Mouse (Mus musculus): ENCODE data around the gene Sprr1a. TPM values are rescaled to one million over a fixed set of nuclear protein-coding genes. Genes with fewer than 3 reads are reported as not detected.
"Not testable (repeated sequence)": the region's sequence is repeated elsewhere in the genome, so short reads cannot be mapped to it uniquely, and the experiment has no call there.

Sprr1a gene
- total RNA-seq (2021) = not detected

- intact Hi-C loops (cut with DNase I) = no loop called here
- DNase-seq (ENCODE audit: extremely low spot score in 1 of 2, low spot score in 2 of 2) = no peak
These were observed at the start of gene Sprr1a for GRCm38 (mm10) chr3:92485863-92486262. Sprr1a (minus strand) TSS chr3:92485895.

- DNase-seq (ENCODE audit: extremely low spot score in 1 of 2, low spot score in 2 of 2) = no peak
- intact Hi-C loops (cut with DNase I) = no loop called here
These were observed 48.7 kb upstream of the Sprr1a start, which contains the start of gene 2310046K23Rik for GRCm38 (mm10) chr3:92534411-92534810. 2310046K23Rik (minus strand) TSS chr3:92534511.

- intact Hi-C loops (cut with DNase I) = loop anchor here (2.0 kb wide), 1 partner anchor 362 kb away; no protein-coding TSS in a partner anchor
- no peak for DNase-seq (ENCODE audit: extremely low spot score in 1 of 2, low spot score in 2 of 2)
These were observed 26.6 kb upstream of the Sprr1a start for GRCm38 (mm10) chr3:92512325-92512724.

GRCm38 (mm10) chr3:92510786-92511185 is 25.1 kb upstream of the Sprr1a start:
- no peak for DNase-seq (ENCODE audit: extremely low spot score in 1 of 2, low spot score in 2 of 2)
- intact Hi-C loops (cut with DNase I) = no loop called here

GRCm38 (mm10) chr3:92508185-92508584 is 22.5 kb upstream of the Sprr1a start:
- no peak for DNase-seq (ENCODE audit: extremely low spot score in 1 of 2, low spot score in 2 of 2)
- intact Hi-C loops (cut with DNase I) = no loop called here

- no peak for DNase-seq (ENCODE audit: extremely low spot score in 1 of 2, low spot score in 2 of 2)
These were observed 17.8 kb upstream of the Sprr1a start for GRCm38 (mm10) chr3:92503528-92503927.

GRCm38 (mm10) chr3:92500393-92500792 is 14.7 kb upstream of the Sprr1a start, which contains the start of gene Sprr4:
Sprr4 (minus strand) TSS chr3:92500493.
- intact Hi-C loops (cut with DNase I) = no loop called here
- no peak for DNase-seq (ENCODE audit: extremely low spot score in 1 of 2, low spot score in 2 of 2)

More at GRCm38 (mm10) chr3:92503528-92503927, 17.8 kb upstream of the Sprr1a start:
- intact Hi-C loops (cut with DNase I) = no loop called here

- intact Hi-C loops (cut with DNase I); DNase-seq (ENCODE audit: extremely low spot score in 1 of 2, low spot score in 2 of 2): not testable (repeated sequence)
These were observed 4.6 kb upstream of the Sprr1a start for GRCm38 (mm10) chr3:92490262-92490661.

- intact Hi-C loops (cut with DNase I) = no loop called here
- DNase-seq (ENCODE audit: extremely low spot score in 1 of 2, low spot score in 2 of 2) = no peak
These were observed 612 bp upstream of the Sprr1a start for GRCm38 (mm10) chr3:92486307-92486706.

- not testable (repeated sequence) for DNase-seq (ENCODE audit: extremely low spot score in 1 of 2, low spot score in 2 of 2)
These were observed 4.4 kb downstream of the Sprr1a start for GRCm38 (mm10) chr3:92481249-92481648.

GRCm38 (mm10) chr3:92470111-92470510 is 15.6 kb downstream of the Sprr1a start:
- no peak for DNase-seq (ENCODE audit: extremely low spot score in 1 of 2, low spot score in 2 of 2)
- intact Hi-C loops (cut with DNase I) = no loop called here

More at GRCm38 (mm10) chr3:92481249-92481648, 4.4 kb downstream of the Sprr1a start:
- intact Hi-C loops (cut with DNase I) = not testable (repeated sequence)

GRCm38 (mm10) chr3:92467424-92467823 is 18.3 kb downstream of the Sprr1a start:
- DNase-seq (ENCODE audit: extremely low spot score in 1 of 2, low spot score in 2 of 2) = no peak
- intact Hi-C loops (cut with DNase I) = no loop called here

GRCm38 (mm10) chr3:92466576-92466975 is 19.1 kb downstream of the Sprr1a start:
- DNase-seq (ENCODE audit: extremely low spot score in 1 of 2, low spot score in 2 of 2) = no peak
- intact Hi-C loops (cut with DNase I) = no loop called here

- DNase-seq (ENCODE audit: extremely low spot score in 1 of 2, low spot score in 2 of 2) = no peak
- intact Hi-C loops (cut with DNase I) = no loop called here
These were observed 27.1 kb downstream of the Sprr1a start, which contains the start of gene Sprr3 for GRCm38 (mm10) chr3:92458620-92459019. Sprr3 (minus strand) TSS chr3:92458720.

- DNase-seq (ENCODE audit: extremely low spot score in 1 of 2, low spot score in 2 of 2) = no peak
- intact Hi-C loops (cut with DNase I) = no loop called here
These were observed 30.5 kb downstream of the Sprr1a start for GRCm38 (mm10) chr3:92455151-92455550.

GRCm38 (mm10) chr3:92440177-92440576 is 45.5 kb downstream of the Sprr1a start:
- no peak for DNase-seq (ENCODE audit: extremely low spot score in 1 of 2, low spot score in 2 of 2)
- intact Hi-C loops (cut with DNase I) = no loop called here

- no peak for DNase-seq (ENCODE audit: extremely low spot score in 1 of 2, low spot score in 2 of 2)
- intact Hi-C loops (cut with DNase I) = no loop called here
These were observed 47.0 kb downstream of the Sprr1a start, which contains the start of gene Sprr1b for GRCm38 (mm10) chr3:92438689-92439088. Sprr1b (minus strand) TSS chr3:92438789.

All from left cerebral cortex, postnatal 10 days (tissue).